Comparison of ENCODE assay signal across 25 mouse cellular contexts in the genomic region with DNA sequence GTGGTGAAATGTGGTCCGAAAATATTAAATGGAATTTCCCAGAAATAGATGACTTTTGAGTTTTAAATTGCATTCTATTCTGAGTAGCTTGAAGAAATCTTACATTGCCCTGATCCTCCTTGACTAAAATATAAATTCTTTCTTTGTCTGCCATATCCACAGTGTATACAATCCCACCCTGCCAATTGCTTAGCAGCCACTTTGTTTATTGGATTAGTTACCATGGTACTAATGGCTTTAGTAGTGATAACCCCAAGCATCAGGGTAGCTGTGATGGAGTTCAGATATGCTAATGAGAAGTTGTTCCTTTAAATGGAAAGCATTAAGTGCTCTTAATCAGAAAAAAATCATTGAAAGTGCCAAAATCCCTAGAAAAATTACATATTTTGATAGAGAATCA.
"Had no signal": no experiment of that assay in that cellular context is flagged by ENCODE, and none has a peak within 500 bp of the region (broad histone marks: within the 10 kb centered on the region; RNA-seq: fewer than 3 reads in every experiment).

No protein-coding gene starts in this region.

- H3K9ac ChIP-seq: heart, embryonic 13.5 days; heart, embryonic 15.5 days; hindbrain, embryonic 13.5 days; hindbrain, embryonic 15.5 days; kidney, embryonic 15.5 days; limb, embryonic 13.5 days; limb, embryonic 15.5 days had no signal

- H3K27me3 ChIP-seq: heart, embryonic 13.5 days; heart, embryonic 15.5 days; hindbrain, embryonic 13.5 days; hindbrain, embryonic 15.5 days; kidney, embryonic 15.5 days; limb, embryonic 13.5 days; limb, embryonic 15.5 days had no signal

- H3K9me3 ChIP-seq: heart, embryonic 15.5 days; hindbrain, embryonic 13.5 days; hindbrain, embryonic 15.5 days; kidney, embryonic 15.5 days; limb, embryonic 15.5 days had no signal

- H3K4me1 ChIP-seq: heart, embryonic 13.5 days; heart, embryonic 15.5 days; hindbrain, embryonic 13.5 days; hindbrain, embryonic 15.5 days; kidney, embryonic 15.5 days; limb, embryonic 13.5 days; limb, embryonic 15.5 days had no signal

- ATAC-seq: hindbrain, postnatal 0 days; intestine, embryonic 16.5 days had no signal

- H3K4me2 ChIP-seq: heart, embryonic 11.5 days; heart, embryonic 13.5 days; heart, embryonic 15.5 days; hindbrain, embryonic 13.5 days; hindbrain, embryonic 15.5 days; kidney, embryonic 15.5 days; limb, embryonic 13.5 days; limb, embryonic 15.5 days had no signal

- H3K36me3 ChIP-seq: heart, embryonic 13.5 days; heart, embryonic 15.5 days; hindbrain, embryonic 13.5 days; hindbrain, embryonic 15.5 days; kidney, embryonic 15.5 days; limb, embryonic 13.5 days; limb, embryonic 15.5 days had no signal

- H3K4me3 ChIP-seq: heart, adult 2 months; heart, embryonic 13.5 days; heart, embryonic 15.5 days; hindbrain, embryonic 13.5 days; hindbrain, embryonic 15.5 days; kidney, embryonic 15.5 days; limb, embryonic 13.5 days; limb, embryonic 15.5 days had no signal

- H3K27ac ChIP-seq: heart, adult 2 months; heart, embryonic 13.5 days; heart, embryonic 15.5 days; hindbrain, embryonic 13.5 days; hindbrain, embryonic 15.5 days; hindbrain, postnatal 0 days; kidney, embryonic 15.5 days; kidney, postnatal 0 days; limb, embryonic 13.5 days; limb, embryonic 15.5 days had no signal

- DNase-seq: gastrocnemius, postnatal 14 days; gastrocnemius, postnatal 36 days; heart, adult 11 months; heart, adult 2 months; heart, postnatal 14 days; heart, postnatal 36 days; kidney, adult 11 months; kidney, adult 2 months; kidney, adult 9 months; kidney, postnatal 14 days; kidney, postnatal 36 days; layer of hippocampus, adult 9-11 months; layer of hippocampus, postnatal 36 days; left cerebral cortex, postnatal 4 days had no signal
